ENCODE assay signal across 14 mouse cellular contexts in the genomic region with DNA sequence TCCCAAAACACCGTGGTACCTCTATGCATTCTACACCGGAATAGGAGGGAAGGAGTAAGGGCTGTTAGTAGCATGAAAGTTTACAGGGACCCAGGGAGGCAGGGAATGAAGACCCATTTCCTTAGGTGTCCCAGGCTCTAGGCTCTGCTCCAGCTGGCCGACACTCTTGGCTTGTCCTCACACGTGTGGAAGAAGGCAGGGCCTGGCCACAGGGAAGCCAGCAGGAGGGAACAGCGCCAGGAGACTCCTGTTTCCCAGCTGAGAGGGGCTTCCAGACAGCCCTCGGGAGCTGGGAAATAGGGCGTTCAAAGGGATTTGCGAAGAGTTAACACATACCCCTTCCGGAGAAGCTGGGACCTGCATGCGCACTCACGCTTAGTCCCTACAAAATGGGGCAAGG. TPM values are rescaled to one million over a fixed set of nuclear protein-coding genes. Genes with fewer than 3 reads are reported as not detected.
A peak's percentile ranks its signal among the peaks of the same experiment; 100 is the strongest.
DNase-seq lines count a peak whose midpoint lies in the region; ATAC-seq and TF ChIP-seq lines count a peak whose summit lies in the region.
"Had no signal": no experiment of that assay in that cellular context is flagged by ENCODE, and none has a peak within 500 bp of the region (broad histone marks: within the 10 kb centered on the region; RNA-seq: fewer than 3 reads in every experiment).

No protein-coding gene starts in this region.

- peaks cover 14% of the 10 kb centered on the region for H3K4me1 ChIP-seq in heart, embryonic 15.5 days (replicated peaks)
- peaks cover 11% of the 10 kb centered on the region for H3K4me1 ChIP-seq in heart, embryonic 12.5 days (replicated peaks)
- H3K4me1 ChIP-seq in lung, embryonic 15.5 days, result peaks cover 6% of the 10 kb centered on the region; the same call in 1 of the 2 replicates
- H3K4me1 ChIP-seq in lung, adult 2 months (ENCODE audit: control insufficient read depth, insufficient read depth, low read length), result peaks cover 6% of the 10 kb centered on the region
- H3K4me1 ChIP-seq in intestine, postnatal 0 days (replicated peaks; ENCODE audit: control insufficient read depth, insufficient read depth, low read length), result no peaks in the 10 kb centered on the region

- DNase-seq in cerebellum, postnatal 10 days, result peak; percentile 76 to 86
- DNase-seq in lung, adult 2 months, result no peak
- DNase-seq in kidney, postnatal 14 days, result peak; percentile 44
- DNase-seq: B cell, adult 2 months; cerebellum, adult 9-10 months; layer of hippocampus, adult 9-11 months; liver; thymus, adult 18-20 months had no signal

- 38% methylated on average over 11 of the region's 11 CpGs for whole genome bisulfite sequencing in heart, embryonic 15.5 days
- WGBS in heart, embryonic 12.5 days, result 32% methylated on average over 11 of the region's 11 CpGs
- 30% methylated on average over 11 of the region's 11 CpGs for WGBS in lung, embryonic 15.5 days
- WGBS in lung, adult 2 months, result 51% methylated on average over 11 of the region's 11 CpGs
- WGBS in intestine, postnatal 0 days, result 59% methylated on average over 11 of the region's 11 CpGs

- H3K4me3 ChIP-seq in heart, embryonic 15.5 days, result no peak overlapping the region
- no peak overlapping the region for H3K4me3 ChIP-seq in heart, embryonic 12.5 days
- no peak overlapping the region for H3K4me3 ChIP-seq in lung, embryonic 15.5 days
- H3K4me3 ChIP-seq in lung, adult 2 months (replicated peaks; ENCODE audit: extremely low read depth, low read depth, low read length), result no peak overlapping the region
- no peak overlapping the region for H3K4me3 ChIP-seq in intestine, postnatal 0 days (ENCODE audit: low read depth, low read length)
- H3K4me3 ChIP-seq: myocyte had no signal

- TF ChIP-seq POLR2A in lung, adult 2 months (IDR thresholded peaks at IDR 0.05; ENCODE audit: borderline replicate concordance, extremely low read depth, low read depth, low read length), result no peak

- no peak overlapping the region for H3K27ac ChIP-seq in heart, embryonic 15.5 days
- H3K27ac ChIP-seq in heart, embryonic 12.5 days (ENCODE audit: poor library complexity, severe bottlenecking), result no peak overlapping the region
- H3K27ac ChIP-seq in lung, embryonic 15.5 days, result no peak overlapping the region
- no peak overlapping the region for H3K27ac ChIP-seq in intestine, postnatal 0 days (ENCODE audit: low read depth, low read length)

- no peak overlapping the region for H3K9ac ChIP-seq in heart, embryonic 15.5 days
- no peak overlapping the region for H3K9ac ChIP-seq in heart, embryonic 12.5 days
- no peak overlapping the region for H3K9ac ChIP-seq in lung, embryonic 15.5 days
- no peak overlapping the region for H3K9ac ChIP-seq in intestine, postnatal 0 days (ENCODE audit: low read depth, low read length)

- H3K27me3 ChIP-seq in heart, embryonic 15.5 days, result peaks cover 7% of the 10 kb centered on the region; the same call in 1 of the 2 replicates
- H3K27me3 ChIP-seq in heart, embryonic 12.5 days (replicated peaks), result peaks cover 15% of the 10 kb centered on the region
- H3K27me3 ChIP-seq in lung, embryonic 15.5 days, result no peaks in the 10 kb centered on the region
- no peaks in the 10 kb centered on the region for H3K27me3 ChIP-seq in intestine, postnatal 0 days (replicated peaks; ENCODE audit: control insufficient read depth, insufficient read depth, low read length)

- no peak for ATAC-seq in cerebellum, adult (ENCODE audit: insufficient number of reproducible peaks, low FRiP score, low TSS enrichment)
- peak; percentile 65; the same call in 1 of the 2 replicates for ATAC-seq in heart, embryonic 15.5 days (replicated peaks; ENCODE audit: insufficient number of reproducible peaks, insufficient read depth, low FRiP score, low read depth)
- no peak for ATAC-seq in heart, embryonic 12.5 days (ENCODE audit: insufficient number of reproducible peaks, low FRiP score)
- peak; percentile 58; the same call in 1 of the 2 replicates for ATAC-seq in lung, embryonic 15.5 days (ENCODE audit: borderline replicate concordance, extremely low read depth, low FRiP score, low TSS enrichment)
- no peak for ATAC-seq in intestine, postnatal 0 days

- no peaks in the 10 kb centered on the region for H3K9me3 ChIP-seq in heart, embryonic 15.5 days (replicated peaks)
- H3K9me3 ChIP-seq in heart, embryonic 12.5 days (replicated peaks), result no peaks in the 10 kb centered on the region
- H3K9me3 ChIP-seq in lung, embryonic 15.5 days, result no peaks in the 10 kb centered on the region
- H3K9me3 ChIP-seq in intestine, postnatal 0 days (ENCODE audit: control insufficient read depth), result no peaks in the 10 kb centered on the region

- no peak overlapping the region for H3K4me2 ChIP-seq in heart, embryonic 15.5 days
- no peak overlapping the region for H3K4me2 ChIP-seq in heart, embryonic 12.5 days
- H3K4me2 ChIP-seq in lung, embryonic 15.5 days, result no peak overlapping the region
- no peak overlapping the region for H3K4me2 ChIP-seq in intestine, postnatal 0 days (replicated peaks; ENCODE audit: low read depth)

- H3K36me3 ChIP-seq in heart, embryonic 15.5 days, result no peaks in the 10 kb centered on the region
- H3K36me3 ChIP-seq in heart, embryonic 12.5 days, result no peaks in the 10 kb centered on the region
- no peaks in the 10 kb centered on the region for H3K36me3 ChIP-seq in lung, embryonic 15.5 days
- no peaks in the 10 kb centered on the region for H3K36me3 ChIP-seq in intestine, postnatal 0 days (ENCODE audit: control insufficient read depth, insufficient read depth)

- no peak for TF ChIP-seq CTCF in lung, adult 2 months (IDR thresholded peaks at IDR 0.05; ENCODE audit: insufficient read depth, low read length)
- no peak for TF ChIP-seq CTCF in intestine, postnatal 0 days (IDR thresholded peaks at IDR 0.05; ENCODE audit: low read depth)

RNA-seq across cellular contexts. Expression of a gene that starts 40.2 kb away (rescaled TPM):
- 57.8 and 61.4 TPM in 2 replicates for polyA plus RNA-seq in heart, embryonic 15.5 days (2015; fragmentation: Nextera tagmentation; extraction: Ambion mirVana)
- polyA plus RNA-seq in heart, embryonic 12.5 days (2016; fragmentation: Nextera tagmentation; extraction: Ambion mirVana), result 38.0 and 38.7 TPM in 2 replicates
- polyA plus RNA-seq in lung, embryonic 15.5 days (2015; fragmentation: Nextera tagmentation; extraction: Ambion mirVana), result 32.8 and 34.8 TPM in 2 replicates
- 105 and 113 TPM in 2 replicates for polyA plus RNA-seq in lung, adult 2 months (2012; rRNA removed)
- 21.9 and 23.9 TPM in 2 replicates for polyA plus RNA-seq in intestine, postnatal 0 days (2015; fragmentation: Nextera tagmentation; extraction: Ambion mirVana)

RNA-seq across cellular contexts. Expression of a gene that starts 55.5 kb away (rescaled TPM):
- 9.1 and 14.1 TPM in 2 replicates for polyA plus RNA-seq in heart, embryonic 15.5 days (2015; fragmentation: Nextera tagmentation; extraction: Ambion mirVana)
- polyA plus RNA-seq in heart, embryonic 12.5 days (2016; fragmentation: Nextera tagmentation; extraction: Ambion mirVana), result 14.1 and 14.2 TPM in 2 replicates
- 19.4 and 19.7 TPM in 2 replicates for polyA plus RNA-seq in lung, embryonic 15.5 days (2015; fragmentation: Nextera tagmentation; extraction: Ambion mirVana)
- polyA plus RNA-seq in lung, adult 2 months (2012; rRNA removed), result 6.7 and 8.7 TPM in 2 replicates
- 4.2 TPM in 2 replicates for polyA plus RNA-seq in intestine, postnatal 0 days (2015; fragmentation: Nextera tagmentation; extraction: Ambion mirVana)

Comparison
In these comparisons a context has a peak if more than half of its experiments do, and no peak if none do; other contexts are left out.
1. ATAC-seq: peak in heart, embryonic 15.5 days (single experiment) and lung, embryonic 15.5 days (single experiment); none in cerebellum, adult (single experiment), heart, embryonic 12.5 days (single experiment) and intestine, postnatal 0 days (single experiment).